Mouse (Mus musculus): ENCODE measurements around the gene Gabpb2. TPM values are rescaled to one million over a fixed set of nuclear protein-coding genes. Genes with fewer than 3 reads are reported as not detected.
A peak's percentile ranks its signal among the peaks of the same experiment; 100 is the strongest.

Gene Gabpb2
- polyA plus RNA-seq, 1 experiment, result 22.7 TPM

DNA sequence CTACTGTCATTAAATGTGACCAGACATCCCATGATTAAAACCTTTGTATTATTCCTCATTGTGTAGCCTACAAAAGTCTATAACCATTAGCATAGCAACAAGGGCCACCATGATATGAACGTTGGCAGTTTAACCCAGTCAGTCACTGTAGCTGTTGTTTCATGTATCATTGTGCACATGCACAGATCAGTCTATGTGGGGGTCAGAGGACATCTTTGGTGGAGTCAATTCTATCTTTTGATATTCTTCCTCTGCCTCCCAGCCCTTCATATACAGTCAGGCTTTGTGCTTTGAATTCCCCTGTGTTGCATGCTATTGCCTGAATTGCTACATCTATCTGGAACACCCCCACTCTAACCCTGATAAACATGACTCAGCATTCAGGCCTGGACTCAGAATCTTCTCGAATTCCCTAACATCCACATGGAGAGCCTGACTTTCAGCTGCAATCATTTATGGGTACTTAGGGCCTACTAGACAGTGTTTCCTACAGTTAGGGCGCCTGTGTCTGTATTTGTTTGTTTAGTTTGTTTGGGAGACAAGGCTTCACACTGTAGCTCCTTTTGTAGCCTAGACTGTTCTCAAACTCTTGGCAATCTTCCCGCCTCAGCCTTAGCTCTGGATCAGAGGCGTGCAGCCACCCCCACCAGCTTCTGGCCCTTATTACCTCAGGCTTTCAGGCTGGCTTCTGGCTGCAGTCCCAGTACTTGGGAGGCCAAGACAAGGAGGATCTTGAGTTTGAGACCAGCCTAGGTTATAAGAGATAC, 28.9 kb upstream of the Gabpb2 start:
- H3K27ac ChIP-seq (ENCODE audit: insufficient read depth, low read length), result peak overlapping the region; percentile 84
- TF ChIP-seq CTCF (IDR thresholded peaks at IDR 0.05; ENCODE audit: borderline replicate concordance, insufficient read depth, low read length) (no peak), POLR2A (IDR thresholded peaks at IDR 0.05; ENCODE audit: low read depth, low read length) (peak; percentile 23; the same call in 1 of the 2 replicates)
- H3K4me3 ChIP-seq (ENCODE audit: insufficient read depth, low read length), result no peak overlapping the region

DNA sequence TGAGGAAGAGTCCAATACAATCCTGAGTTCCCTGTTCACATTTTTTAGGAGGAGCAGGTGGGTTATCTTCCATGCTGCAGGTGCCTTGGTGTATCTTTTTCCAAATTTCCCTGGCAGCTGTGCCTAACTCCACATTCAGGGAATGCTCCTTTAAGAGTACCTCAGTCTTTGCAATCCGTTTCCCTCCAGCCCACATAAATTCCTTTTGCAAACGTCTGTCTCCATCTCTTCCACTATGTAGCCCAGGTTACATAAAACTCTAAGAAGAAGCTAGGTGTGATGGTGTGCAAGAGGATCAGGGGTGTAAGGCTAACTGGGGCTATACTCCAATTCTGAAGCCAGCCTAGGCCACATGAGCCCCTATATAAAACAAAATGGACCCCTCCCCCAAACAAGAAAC, 25.4 kb upstream of the Gabpb2 start:
- no peak overlapping the region for H3K27ac ChIP-seq (ENCODE audit: insufficient read depth, low read length)
- H3K4me1 ChIP-seq (ENCODE audit: control insufficient read depth, insufficient read depth, low read length), result peaks cover 5% of the 10 kb centered on the region; the same call in 1 of the 2 replicates
- no peak overlapping the region for H3K4me3 ChIP-seq (ENCODE audit: insufficient read depth, low read length)
- no peak for TF ChIP-seq POLR2A (IDR thresholded peaks at IDR 0.05; ENCODE audit: low read depth, low read length)
- no peak for TF ChIP-seq CTCF (IDR thresholded peaks at IDR 0.05; ENCODE audit: borderline replicate concordance, insufficient read depth, low read length)

More for the DNA sequence above, 28.9 kb upstream of the Gabpb2 start:
- peaks cover 5% of the 10 kb centered on the region; the same call in 1 of the 2 replicates for H3K4me1 ChIP-seq (ENCODE audit: control insufficient read depth, insufficient read depth, low read length)

DNA sequence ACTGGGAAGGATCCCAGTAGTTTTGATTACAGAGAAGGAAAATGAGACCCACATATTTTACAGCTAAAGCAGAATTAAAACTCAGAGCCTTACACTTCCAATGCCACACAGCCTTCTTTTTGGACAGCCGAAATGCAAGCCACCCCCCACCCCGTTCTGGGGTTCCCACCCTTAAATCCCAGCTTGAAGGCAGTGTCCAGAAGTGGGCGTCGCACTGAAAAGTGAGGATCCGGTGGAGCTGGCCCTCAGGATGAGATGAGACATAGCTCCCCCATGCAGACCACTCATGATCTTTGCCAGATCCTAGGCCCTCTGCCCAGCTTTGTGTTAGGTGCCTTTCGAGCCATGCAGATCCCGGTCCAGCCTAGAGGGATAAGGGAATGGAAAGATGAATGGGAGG, 23.8 kb upstream of the Gabpb2 start, which contains the start of gene Gm128:
TSS of gene Gm128 (minus strand) at position 101 of the 400 bp plus-strand sequence.
- Histone ChIP-seq H3K27ac (ENCODE audit: insufficient read depth, low read length) (no peak within 1 kb of the TSS), H3K4me1 (ENCODE audit: control insufficient read depth, insufficient read depth, low read length) (peaks cover 8% of the 10 kb centered on the region; the same call in 1 of the 2 replicates), H3K4me3 (ENCODE audit: insufficient read depth, low read length) (no peak within 1 kb of the TSS)
- TF ChIP-seq CTCF (IDR thresholded peaks at IDR 0.05; ENCODE audit: borderline replicate concordance, insufficient read depth, low read length), result no peak
- no peak for TF ChIP-seq POLR2A (IDR thresholded peaks at IDR 0.05; ENCODE audit: low read depth, low read length)

DNA sequence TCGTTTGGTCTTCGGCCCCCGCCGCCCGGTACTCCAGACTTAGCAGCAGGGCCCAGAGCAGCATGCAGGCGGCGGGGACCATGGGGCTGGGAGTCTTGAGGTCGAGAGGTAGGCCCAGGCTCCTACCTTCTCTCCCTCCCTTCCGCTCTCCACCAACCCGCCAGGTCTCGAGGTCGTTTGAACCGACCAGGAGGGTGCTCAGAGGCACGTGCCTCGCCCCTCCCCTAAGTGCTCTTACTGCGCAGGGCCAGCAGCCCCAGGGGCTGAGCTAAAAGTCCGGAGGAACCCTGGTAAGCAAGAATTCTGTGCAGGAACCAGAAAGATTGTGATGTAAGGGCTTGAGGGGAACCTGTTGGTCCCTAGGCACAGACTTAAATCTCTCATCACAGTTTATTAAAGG, 23.2 kb upstream of the Gabpb2 start:
- TF ChIP-seq CTCF (IDR thresholded peaks at IDR 0.05; ENCODE audit: borderline replicate concordance, insufficient read depth, low read length) (no peak), POLR2A (IDR thresholded peaks at IDR 0.05; ENCODE audit: low read depth, low read length) (no peak)

DNA sequence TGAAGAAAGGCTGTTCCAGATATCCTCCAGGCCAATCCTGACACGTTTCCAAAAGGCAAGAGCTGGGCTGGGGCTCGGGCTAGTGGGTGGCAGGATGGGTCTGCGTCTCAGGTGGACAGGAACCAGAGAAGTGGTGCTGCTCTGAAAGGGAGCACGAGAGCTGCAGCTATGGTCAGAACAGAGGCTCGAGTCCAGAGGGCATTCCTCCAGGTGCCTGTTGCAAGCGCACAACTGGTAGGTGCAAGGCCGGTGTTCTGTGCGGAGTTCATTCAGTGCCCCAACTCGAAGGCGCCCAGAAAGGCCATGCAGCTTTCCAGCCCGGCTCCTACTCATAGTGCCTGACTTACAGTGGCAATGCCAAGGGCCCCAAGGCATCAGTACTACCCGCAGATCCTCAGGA, 22.3 kb upstream of the Gabpb2 start:
- Histone ChIP-seq H3K4me3 (ENCODE audit: insufficient read depth, low read length) (no peak overlapping the region), H3K4me1 (ENCODE audit: control insufficient read depth, insufficient read depth, low read length) (0 out of 2 replicates have a peak, but pooled peaks cover 7% of the 10 kb centered on the region), H3K27ac (ENCODE audit: insufficient read depth, low read length) (no peak overlapping the region)
- TF ChIP-seq CTCF (IDR thresholded peaks at IDR 0.05; ENCODE audit: borderline replicate concordance, insufficient read depth, low read length) (no peak), POLR2A (IDR thresholded peaks at IDR 0.05; ENCODE audit: low read depth, low read length) (no peak)

More for the DNA sequence above, 23.2 kb upstream of the Gabpb2 start:
- H3K4me1 ChIP-seq (ENCODE audit: control insufficient read depth, insufficient read depth, low read length), result 0 out of 2 replicates have a peak, but pooled peaks cover 7% of the 10 kb centered on the region
- no peak overlapping the region for H3K4me3 ChIP-seq (ENCODE audit: insufficient read depth, low read length)
- no peak overlapping the region for H3K27ac ChIP-seq (ENCODE audit: insufficient read depth, low read length)

DNA sequence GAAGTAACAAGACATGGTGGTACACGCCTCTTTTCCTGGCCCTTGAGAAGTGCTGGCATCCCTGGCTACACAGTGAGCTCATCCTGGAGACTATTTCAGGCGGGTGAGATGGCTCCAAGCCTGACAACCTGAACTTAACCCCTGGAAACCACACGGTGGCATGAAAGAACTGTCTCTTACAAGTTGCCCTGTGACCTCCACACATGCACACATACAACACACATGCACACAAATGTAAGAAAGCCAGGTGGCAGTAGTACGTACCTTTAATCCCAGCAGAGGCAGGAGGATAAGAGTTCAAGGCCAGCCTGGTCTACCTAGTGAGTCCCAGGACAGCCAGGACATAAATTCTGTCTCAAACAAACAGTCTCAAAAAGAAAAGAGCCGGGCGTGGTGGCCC, 21.3 kb upstream of the Gabpb2 start:
- H3K27ac ChIP-seq (ENCODE audit: insufficient read depth, low read length), result no peak overlapping the region

DNA sequence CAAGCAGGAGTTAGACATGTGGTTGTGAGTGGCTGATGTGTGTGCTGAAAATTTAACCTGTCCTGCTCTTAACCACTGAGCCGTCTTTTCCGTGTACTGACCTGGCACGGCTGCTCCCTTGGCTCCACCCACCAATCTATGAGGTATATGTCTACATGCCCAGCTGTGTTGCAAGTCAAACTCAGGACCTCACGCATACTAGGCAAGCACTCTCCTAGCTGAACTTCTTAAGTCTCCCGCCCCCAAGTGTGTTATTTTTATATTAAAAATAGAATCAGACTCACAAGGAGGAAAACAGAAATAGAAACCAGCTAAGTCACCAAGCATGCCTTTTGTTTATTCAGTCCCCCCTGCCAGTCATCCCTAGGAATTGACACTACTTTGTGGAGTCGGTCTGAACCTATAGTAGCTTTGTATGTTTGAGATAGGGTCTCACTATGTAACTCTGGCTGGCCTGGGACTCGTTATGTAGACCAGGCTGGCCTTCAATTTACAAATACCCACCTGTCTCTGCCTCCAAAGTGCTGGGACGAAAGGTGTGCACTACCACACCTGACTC, 19.9 kb upstream of the Gabpb2 start:
- no peak for TF ChIP-seq CTCF (IDR thresholded peaks at IDR 0.05; ENCODE audit: borderline replicate concordance, insufficient read depth, low read length)
- TF ChIP-seq POLR2A (IDR thresholded peaks at IDR 0.05; ENCODE audit: low read depth, low read length), result no peak
- H3K4me3 ChIP-seq (ENCODE audit: insufficient read depth, low read length), result no peak overlapping the region
- peaks cover 7% of the 10 kb centered on the region; the same call in 1 of the 2 replicates for H3K4me1 ChIP-seq (ENCODE audit: control insufficient read depth, insufficient read depth, low read length)
- H3K27ac ChIP-seq (ENCODE audit: insufficient read depth, low read length), result peak overlapping the region; percentile 43; the same call in 1 of the 2 replicates

More for the DNA sequence above, 21.3 kb upstream of the Gabpb2 start:
- Histone ChIP-seq H3K4me1 (ENCODE audit: control insufficient read depth, insufficient read depth, low read length) (0 out of 2 replicates have a peak, but pooled peaks cover 7% of the 10 kb centered on the region), H3K4me3 (ENCODE audit: insufficient read depth, low read length) (no peak overlapping the region)
- no peak for TF ChIP-seq POLR2A (IDR thresholded peaks at IDR 0.05; ENCODE audit: low read depth, low read length)
- TF ChIP-seq CTCF (IDR thresholded peaks at IDR 0.05; ENCODE audit: borderline replicate concordance, insufficient read depth, low read length), result no peak

DNA sequence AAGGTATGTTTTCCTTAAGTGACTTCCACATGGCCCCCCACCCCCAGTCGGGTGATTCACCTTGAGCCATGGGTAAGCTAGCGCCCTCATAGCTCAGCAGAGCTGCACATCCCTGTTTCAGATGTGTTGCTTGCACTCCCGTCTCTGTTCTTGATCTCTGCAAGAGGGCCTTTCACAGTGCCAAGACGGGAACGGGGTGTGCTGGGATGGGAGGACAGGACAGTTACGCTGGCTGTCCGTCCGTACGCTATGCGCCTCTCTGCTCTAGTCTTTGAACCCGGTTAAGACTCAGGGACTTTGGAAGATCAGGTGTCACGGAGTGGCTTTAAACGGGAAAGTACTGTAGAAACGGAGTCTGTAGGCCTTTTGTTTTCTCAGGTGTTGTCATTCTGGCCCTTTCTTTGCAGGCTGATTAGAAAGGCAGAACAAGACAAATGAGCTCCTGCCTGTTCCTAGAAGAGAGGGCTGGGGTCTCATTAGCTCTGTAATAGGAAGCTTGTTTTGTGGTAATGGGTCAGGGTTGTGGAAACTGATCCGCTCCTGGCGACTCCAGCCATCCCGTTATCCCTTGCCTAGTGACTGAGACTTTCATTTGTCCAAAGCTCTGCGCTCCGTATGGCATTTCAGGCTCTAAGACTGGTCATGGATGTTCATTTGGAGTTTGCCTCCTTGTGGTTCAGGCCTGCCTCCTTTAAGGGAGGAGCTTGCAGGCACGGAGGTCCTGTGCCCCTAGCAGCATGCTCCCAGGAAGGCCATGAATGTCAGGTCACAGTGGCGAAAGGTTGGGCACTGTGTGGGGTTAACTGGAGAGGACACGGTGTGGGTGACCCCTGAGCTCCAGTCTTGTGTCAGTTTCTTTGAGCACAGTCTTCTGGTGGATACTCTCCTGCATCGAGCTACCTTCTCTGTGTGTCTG, 17.9 kb upstream of the Gabpb2 start:
- no peak overlapping the region for H3K27ac ChIP-seq (ENCODE audit: insufficient read depth, low read length)
- no peak overlapping the region for H3K4me3 ChIP-seq (ENCODE audit: insufficient read depth, low read length)
- TF ChIP-seq POLR2A (IDR thresholded peaks at IDR 0.05; ENCODE audit: low read depth, low read length) (no peak), CTCF (IDR thresholded peaks at IDR 0.05; ENCODE audit: borderline replicate concordance, insufficient read depth, low read length) (no peak)
- peaks cover 27% of the 10 kb centered on the region for H3K4me1 ChIP-seq (ENCODE audit: control insufficient read depth, insufficient read depth, low read length)

DNA sequence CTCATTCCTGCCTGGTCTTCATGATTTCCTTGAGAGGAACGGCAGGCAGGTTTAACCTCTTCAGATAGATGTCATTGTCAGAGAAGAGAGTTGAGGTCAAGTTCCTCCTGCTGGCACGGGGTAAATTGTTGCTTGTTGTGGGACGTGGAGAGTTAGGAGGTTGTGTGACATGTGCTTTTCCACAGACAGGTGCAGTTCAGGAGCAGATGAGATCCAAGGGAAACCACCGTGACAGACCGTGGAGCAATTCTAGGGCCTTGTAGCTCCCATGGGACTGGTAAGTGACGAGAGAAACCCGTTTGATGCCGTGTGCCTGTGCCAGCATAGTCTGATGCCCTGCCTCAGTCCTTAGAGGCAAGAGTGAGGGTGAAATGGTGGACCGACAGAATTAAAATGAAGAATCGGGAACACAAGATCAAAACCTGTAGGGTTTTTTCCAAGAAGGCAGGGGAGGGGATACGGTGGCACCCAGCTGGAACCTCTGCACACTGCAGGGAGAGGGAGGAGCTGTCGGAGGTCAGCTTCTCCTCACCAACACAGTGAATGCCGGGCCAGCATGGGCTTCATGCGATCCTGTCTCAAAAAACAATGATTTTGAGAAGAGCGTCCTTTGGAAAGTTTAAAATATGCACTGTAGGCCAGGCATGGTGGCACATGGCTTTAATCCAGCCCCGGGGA, 15.7 kb upstream of the Gabpb2 start:
- Histone ChIP-seq H3K4me1 (ENCODE audit: control insufficient read depth, insufficient read depth, low read length) (peaks cover 27% of the 10 kb centered on the region), H3K4me3 (ENCODE audit: insufficient read depth, low read length) (no peak overlapping the region), H3K27ac (ENCODE audit: insufficient read depth, low read length) (no peak overlapping the region)
- TF ChIP-seq POLR2A (IDR thresholded peaks at IDR 0.05; ENCODE audit: low read depth, low read length), result no peak
- TF ChIP-seq CTCF (IDR thresholded peaks at IDR 0.05; ENCODE audit: borderline replicate concordance, insufficient read depth, low read length), result no peak

All from embryonic fibroblast, embryonic 13.5 days (primary cell).